Mouse (Mus musculus): ENCODE measurements at regions not wholly inside any gene's neighbourhood (a gene's known extent, or its start where the extent isn't known, plus 50 kb on each side); places are given as distances from the start of the nearest gene placed in this dataset.
A peak's percentile ranks its signal among the peaks of the same experiment; 100 is the strongest.

- WGBS: 59% methylated on average over 4 of the region's 4 CpGs
- H3K9me3 ChIP-seq: no peaks in the 10 kb centered on the region
- H3K4me1 ChIP-seq: no peaks in the 10 kb centered on the region
- H3K27me3 ChIP-seq: no peaks in the 10 kb centered on the region
- no peak overlapping the region for H3K9ac ChIP-seq
- no peaks in the 10 kb centered on the region for H3K36me3 ChIP-seq
- H3K4me3 ChIP-seq: no peak overlapping the region
- no peak for ATAC-seq (ENCODE audit: borderline replicate concordance, extremely low read depth, low FRiP score, low TSS enrichment)
- H3K27ac ChIP-seq: no peak overlapping the region
- H3K4me2 ChIP-seq: no peak overlapping the region
These were observed 105.7 kb downstream of the Samd5 start for GRCm38 (mm10) chr10:9569277-9569676.

- peak overlapping the region; percentile 56; the same call in 1 of the 2 replicates for H3K27ac ChIP-seq
These were observed 117.4 kb downstream of the Samd5 start for GRCm38 (mm10) chr10:9557517-9558065.

GRCm38 (mm10) chr10:9557092-9557491 lies 117.9 kb downstream of the Samd5 start:
- no peak for ATAC-seq (ENCODE audit: borderline replicate concordance, extremely low read depth, low FRiP score, low TSS enrichment)
- Histone ChIP-seq H3K9me3 (no peaks in the 10 kb centered on the region), H3K4me3 (no peak overlapping the region), H3K27ac (0 out of 2 replicates have a peak overlapping the region, but pooled peaks have one; percentile 47), H3K4me2 (no peak overlapping the region), H3K36me3 (no peaks in the 10 kb centered on the region), H3K4me1 (peaks cover 10% of the 10 kb centered on the region), H3K27me3 (no peaks in the 10 kb centered on the region), H3K9ac (no peak overlapping the region)
- 6% methylated on average over 1 of the region's 1 CpGs for WGBS

More at GRCm38 (mm10) chr10:9557517-9558065, 117.4 kb downstream of the Samd5 start:
- peak; percentile 62; the same call in 1 of the 2 replicates for ATAC-seq (ENCODE audit: borderline replicate concordance, extremely low read depth, low FRiP score, low TSS enrichment)
- Histone ChIP-seq H3K4me3 (no peak overlapping the region), H3K36me3 (no peaks in the 10 kb centered on the region), H3K9me3 (no peaks in the 10 kb centered on the region), H3K4me1 (peaks cover 10% of the 10 kb centered on the region), H3K4me2 (no peak overlapping the region), H3K9ac (no peak overlapping the region), H3K27me3 (no peaks in the 10 kb centered on the region)
- whole genome bisulfite sequencing: 14% methylated on average over 4 of the region's 4 CpGs

- Histone ChIP-seq H3K4me3 (no peak overlapping the region), H3K9ac (no peak overlapping the region), H3K4me1 (peaks cover 26% of the 10 kb centered on the region), H3K27me3 (no peaks in the 10 kb centered on the region), H3K9me3 (no peaks in the 10 kb centered on the region), H3K4me2 (no peak overlapping the region), H3K27ac (no peak overlapping the region), H3K36me3 (no peaks in the 10 kb centered on the region)
- 55% methylated on average over 3 of the region's 3 CpGs for WGBS
- ATAC-seq (ENCODE audit: borderline replicate concordance, extremely low read depth, low FRiP score, low TSS enrichment): no peak
These were observed 121.1 kb downstream of the Samd5 start for GRCm38 (mm10) chr10:9553946-9554345.

- peaks cover 29% of the 10 kb centered on the region for H3K4me1 ChIP-seq
- 16% methylated on average over 10 of the region's 10 CpGs for WGBS
- H3K9ac ChIP-seq: no peak overlapping the region
- H3K9me3 ChIP-seq: no peaks in the 10 kb centered on the region
- no peak overlapping the region for H3K4me3 ChIP-seq
- H3K36me3 ChIP-seq: no peaks in the 10 kb centered on the region
- H3K27me3 ChIP-seq: no peaks in the 10 kb centered on the region
- ATAC-seq (ENCODE audit: borderline replicate concordance, extremely low read depth, low FRiP score, low TSS enrichment): peak; percentile 96
- H3K4me2 ChIP-seq: peak overlapping the region; percentile 25
- peak overlapping the region; percentile 85 for H3K27ac ChIP-seq
These were observed 124.9 kb downstream of the Samd5 start for GRCm38 (mm10) chr10:9549913-9550709.

GRCm38 (mm10) chr10:9545807-9546206 lies 129.2 kb downstream of the Samd5 start:
- no peak for ATAC-seq (ENCODE audit: borderline replicate concordance, extremely low read depth, low FRiP score, low TSS enrichment)
- Histone ChIP-seq H3K27me3 (no peaks in the 10 kb centered on the region), H3K9me3 (no peaks in the 10 kb centered on the region), H3K9ac (no peak overlapping the region), H3K4me3 (no peak overlapping the region), H3K36me3 (no peaks in the 10 kb centered on the region), H3K27ac (no peak overlapping the region), H3K4me2 (no peak overlapping the region), H3K4me1 (peaks cover 22% of the 10 kb centered on the region)
- 79% methylated on average over 6 of the region's 6 CpGs for WGBS

- H3K9me3 ChIP-seq: no peaks in the 10 kb centered on the region
- H3K4me3 ChIP-seq: no peak overlapping the region
- H3K36me3 ChIP-seq: no peaks in the 10 kb centered on the region
- H3K27me3 ChIP-seq: no peaks in the 10 kb centered on the region
- no peak overlapping the region for H3K27ac ChIP-seq
- ATAC-seq (ENCODE audit: borderline replicate concordance, extremely low read depth, low FRiP score, low TSS enrichment): no peak
- WGBS: 52% methylated on average over 4 of the region's 4 CpGs
- peaks cover 12% of the 10 kb centered on the region for H3K4me1 ChIP-seq
- no peak overlapping the region for H3K9ac ChIP-seq
- H3K4me2 ChIP-seq: no peak overlapping the region
These were observed 130.8 kb downstream of the Samd5 start for GRCm38 (mm10) chr10:9544041-9544786.

- 29% methylated on average over 1 of the region's 1 CpGs for WGBS
These were observed 133.4 kb downstream of the Samd5 start for GRCm38 (mm10) chr10:9541579-9541978.

GRCm38 (mm10) chr10:9537686-9538085 lies 137.3 kb downstream of the Samd5 start:
- H3K4me2 ChIP-seq: no peak overlapping the region
- no peaks in the 10 kb centered on the region for H3K27me3 ChIP-seq
- no peak for ATAC-seq (ENCODE audit: borderline replicate concordance, extremely low read depth, low FRiP score, low TSS enrichment)
- no peak overlapping the region for H3K27ac ChIP-seq
- no peak overlapping the region for H3K9ac ChIP-seq
- no peaks in the 10 kb centered on the region for H3K36me3 ChIP-seq
- H3K4me3 ChIP-seq: no peak overlapping the region
- no peaks in the 10 kb centered on the region for H3K9me3 ChIP-seq
- 80% methylated on average over 3 of the region's 3 CpGs for WGBS
- no peaks in the 10 kb centered on the region; the same call in 1 of the 2 replicates for H3K4me1 ChIP-seq

More at GRCm38 (mm10) chr10:9541579-9541978, 133.4 kb downstream of the Samd5 start:
- Histone ChIP-seq H3K27me3 (no peaks in the 10 kb centered on the region), H3K4me1 (peaks cover 2% of the 10 kb centered on the region; the same call in 1 of the 2 replicates), H3K4me2 (no peak overlapping the region), H3K9ac (no peak overlapping the region), H3K27ac (no peak overlapping the region), H3K9me3 (no peaks in the 10 kb centered on the region), H3K4me3 (no peak overlapping the region), H3K36me3 (no peaks in the 10 kb centered on the region)
- ATAC-seq (ENCODE audit: borderline replicate concordance, extremely low read depth, low FRiP score, low TSS enrichment): no peak

GRCm38 (mm10) chr10:9534552-9534951 lies 140.5 kb downstream of the Samd5 start:
- H3K27me3 ChIP-seq: no peaks in the 10 kb centered on the region
- no peak overlapping the region for H3K4me2 ChIP-seq
- 62% methylated on average over 8 of the region's 8 CpGs for WGBS
- peaks cover 3% of the 10 kb centered on the region for H3K4me1 ChIP-seq
- H3K9me3 ChIP-seq: no peaks in the 10 kb centered on the region
- no peak overlapping the region for H3K9ac ChIP-seq
- H3K36me3 ChIP-seq: no peaks in the 10 kb centered on the region
- no peak for ATAC-seq (ENCODE audit: borderline replicate concordance, extremely low read depth, low FRiP score, low TSS enrichment)
- no peak overlapping the region for H3K27ac ChIP-seq
- H3K4me3 ChIP-seq: no peak overlapping the region

- H3K4me1 ChIP-seq: peaks cover 8% of the 10 kb centered on the region
- H3K4me2 ChIP-seq: no peak overlapping the region
- H3K36me3 ChIP-seq: no peaks in the 10 kb centered on the region
- WGBS: 66% methylated on average over 2 of the region's 2 CpGs
- H3K9me3 ChIP-seq: no peaks in the 10 kb centered on the region
- no peaks in the 10 kb centered on the region for H3K27me3 ChIP-seq
- H3K27ac ChIP-seq: no peak overlapping the region
- H3K9ac ChIP-seq: no peak overlapping the region
- ATAC-seq (ENCODE audit: borderline replicate concordance, extremely low read depth, low FRiP score, low TSS enrichment): no peak
- no peak overlapping the region for H3K4me3 ChIP-seq
These were observed 141.7 kb downstream of the Samd5 start for GRCm38 (mm10) chr10:9533283-9533682.

- H3K4me3 ChIP-seq: no peak overlapping the region
- H3K27me3 ChIP-seq: no peaks in the 10 kb centered on the region
- H3K27ac ChIP-seq: no peak overlapping the region
- 76% methylated on average over 5 of the region's 5 CpGs for WGBS
- H3K4me1 ChIP-seq: peaks cover 8% of the 10 kb centered on the region
- no peak overlapping the region for H3K4me2 ChIP-seq
- no peak overlapping the region for H3K9ac ChIP-seq
- no peaks in the 10 kb centered on the region for H3K9me3 ChIP-seq
- H3K36me3 ChIP-seq: no peaks in the 10 kb centered on the region
- no peak for ATAC-seq (ENCODE audit: borderline replicate concordance, extremely low read depth, low FRiP score, low TSS enrichment)
These were observed 143.1 kb downstream of the Samd5 start for GRCm38 (mm10) chr10:9531931-9532330.
